In genomic region chr19:46455032-46455431, GRCm38 (mm10) we compare ENCODE assay signal across 9 mouse cellular contexts. TPM values are rescaled to one million over a fixed set of nuclear protein-coding genes. Genes with fewer than 3 reads are reported as not detected.
DNase-seq lines count a peak whose midpoint lies in the region; ATAC-seq lines count a peak whose summit lies in the region.
"Had no signal": no experiment of that assay in that cellular context is flagged by ENCODE, and none has a peak within 500 bp of the region (broad histone marks: within the 10 kb centered on the region; RNA-seq: fewer than 3 reads in every experiment).

No protein-coding gene starts in this region.

- no peaks in the 10 kb centered on the region for H3K27me3 ChIP-seq in forebrain, embryonic 10.5 days (ENCODE audit: poor library complexity, severe bottlenecking)
- H3K27me3 ChIP-seq in forebrain, embryonic 16.5 days (replicated peaks; ENCODE audit: control insufficient read depth, insufficient read depth, low read length), result no peaks in the 10 kb centered on the region
- H3K27me3 ChIP-seq in intestine, embryonic 15.5 days (replicated peaks), result no peaks in the 10 kb centered on the region
- no peaks in the 10 kb centered on the region for H3K27me3 ChIP-seq in liver, embryonic 16.5 days (ENCODE audit: control insufficient read depth, insufficient read depth, low read depth, low read length)
- no peaks in the 10 kb centered on the region for H3K27me3 ChIP-seq in stomach, embryonic 16.5 days (ENCODE audit: control insufficient read depth, insufficient read depth, low read length)
- H3K27me3 ChIP-seq: CH12.LX had no signal

- no peak overlapping the region for H3K4me2 ChIP-seq in forebrain, embryonic 16.5 days (ENCODE audit: low read length)
- H3K4me2 ChIP-seq in intestine, embryonic 15.5 days (replicated peaks), result peak overlapping the region; percentile 15
- H3K4me2 ChIP-seq in liver, embryonic 16.5 days (ENCODE audit: low read depth, low read length), result peak overlapping the region; percentile 40
- peak overlapping the region; percentile 37 for H3K4me2 ChIP-seq in stomach, embryonic 16.5 days (ENCODE audit: low read depth, low read length)

- H3K9ac ChIP-seq in forebrain, embryonic 16.5 days (replicated peaks; ENCODE audit: low read depth, low read length), result no peak overlapping the region
- peak overlapping the region; percentile 5; the same call in 1 of the 2 replicates for H3K9ac ChIP-seq in intestine, embryonic 15.5 days
- H3K9ac ChIP-seq in liver, embryonic 16.5 days (ENCODE audit: low read depth, low read length), result peak overlapping the region; percentile 38
- peak overlapping the region; percentile 67 for H3K9ac ChIP-seq in stomach, embryonic 16.5 days (ENCODE audit: low read length)

- no peak for DNase-seq in forebrain, embryonic 10.5 days (ENCODE audit: extremely low spot score, low spot score)
- DNase-seq in cerebellum, postnatal 4 days (ENCODE audit: low spot score in 2 of 2), result no peak
- DNase-seq in left cerebral cortex, adult 18-20 months (ENCODE audit: low spot score in 2 of 2), result no peak

- peaks cover 95% of the 10 kb centered on the region for H3K36me3 ChIP-seq in forebrain, embryonic 10.5 days (replicated peaks)
- H3K36me3 ChIP-seq in forebrain, embryonic 16.5 days (ENCODE audit: control insufficient read depth, insufficient read depth), result peaks cover 6% of the 10 kb centered on the region
- peaks cover 4% of the 10 kb centered on the region; the same call in 1 of the 2 replicates for H3K36me3 ChIP-seq in intestine, embryonic 15.5 days
- H3K36me3 ChIP-seq in liver, embryonic 16.5 days (ENCODE audit: control insufficient read depth, insufficient read depth), result no peaks in the 10 kb centered on the region
- H3K36me3 ChIP-seq in stomach, embryonic 16.5 days (ENCODE audit: control insufficient read depth, insufficient read depth, low read length), result no peaks in the 10 kb centered on the region

- H3K9me3 ChIP-seq in forebrain, embryonic 10.5 days, result no peaks in the 10 kb centered on the region
- H3K9me3 ChIP-seq in forebrain, embryonic 16.5 days (ENCODE audit: control insufficient read depth, low read length), result no peaks in the 10 kb centered on the region
- no peaks in the 10 kb centered on the region for H3K9me3 ChIP-seq in intestine, embryonic 15.5 days
- H3K9me3 ChIP-seq in liver, embryonic 16.5 days (replicated peaks; ENCODE audit: control insufficient read depth, low read length), result no peaks in the 10 kb centered on the region
- no peaks in the 10 kb centered on the region for H3K9me3 ChIP-seq in stomach, embryonic 16.5 days (replicated peaks; ENCODE audit: control insufficient read depth, low read length)

- H3K4me3 ChIP-seq in forebrain, embryonic 10.5 days, result no peak overlapping the region; the same call in 1 of the 2 replicates
- H3K4me3 ChIP-seq in forebrain, embryonic 16.5 days (replicated peaks; ENCODE audit: low read length), result no peak overlapping the region
- H3K4me3 ChIP-seq in intestine, embryonic 15.5 days (replicated peaks), result no peak overlapping the region
- no peak overlapping the region for H3K4me3 ChIP-seq in liver, embryonic 16.5 days (ENCODE audit: low read depth, low read length)
- peak overlapping the region; percentile 15; the same call in 1 of the 2 replicates for H3K4me3 ChIP-seq in stomach, embryonic 16.5 days (replicated peaks; ENCODE audit: low read length)

- peak overlapping the region; percentile 72 for H3K27ac ChIP-seq in forebrain, embryonic 10.5 days
- no peak overlapping the region for H3K27ac ChIP-seq in forebrain, embryonic 16.5 days (ENCODE audit: low read length)
- H3K27ac ChIP-seq in intestine, embryonic 15.5 days, result peak overlapping the region; percentile 91
- H3K27ac ChIP-seq in liver, embryonic 16.5 days (ENCODE audit: low read length), result peak overlapping the region; percentile 88
- H3K27ac ChIP-seq in stomach, embryonic 16.5 days (ENCODE audit: low read length), result peak overlapping the region; percentile 97

- H3K4me1 ChIP-seq in forebrain, embryonic 10.5 days, result peaks cover 51% of the 10 kb centered on the region
- H3K4me1 ChIP-seq in forebrain, embryonic 16.5 days (replicated peaks; ENCODE audit: control insufficient read depth, insufficient read depth, low read length), result peaks cover 11% of the 10 kb centered on the region
- H3K4me1 ChIP-seq in intestine, embryonic 15.5 days (replicated peaks), result peaks cover 52% of the 10 kb centered on the region
- H3K4me1 ChIP-seq in liver, embryonic 16.5 days (ENCODE audit: control insufficient read depth, low read depth, low read length), result peaks cover 57% of the 10 kb centered on the region
- H3K4me1 ChIP-seq in stomach, embryonic 16.5 days (ENCODE audit: control insufficient read depth, insufficient read depth, low read length), result peaks cover 47% of the 10 kb centered on the region

- ATAC-seq in forebrain, embryonic 16.5 days, result no peak
- peak; percentile 47; the same call in 1 of the 2 replicates for ATAC-seq in erythroid progenitor cell, adult 5-6 weeks (replicated peaks; ENCODE audit: low FRiP score, poor library complexity, severe bottlenecking)
- peak; percentile 76 for ATAC-seq in intestine, embryonic 15.5 days
- peak; percentile 84 for ATAC-seq in liver, embryonic 16.5 days (ENCODE audit: low read depth)
- ATAC-seq in stomach, embryonic 16.5 days (ENCODE audit: insufficient read depth, low FRiP score), result peak; percentile 83

- 84% methylated on average over 1 of the region's 1 CpGs for WGBS in forebrain, embryonic 10.5 days
- WGBS in forebrain, embryonic 16.5 days, result 67% methylated on average over 1 of the region's 1 CpGs
- 5% methylated on average over 1 of the region's 1 CpGs for WGBS in intestine, embryonic 15.5 days
- WGBS in liver, embryonic 16.5 days (ENCODE audit: insufficient replicate concordance), result 8% methylated on average over 1 of the region's 1 CpGs
- 21% methylated on average over 1 of the region's 1 CpGs for WGBS in stomach, embryonic 16.5 days

RNA-seq across cellular contexts. Expression of gene Trim8, which starts 46.5 kb away (rescaled TPM):
- polyA plus RNA-seq in forebrain, embryonic 10.5 days (2016; fragmentation: Nextera tagmentation; extraction: Ambion mirVana), result 16.6 and 19.3 TPM in 2 replicates
- polyA plus RNA-seq in forebrain, embryonic 16.5 days (2015; fragmentation: Nextera tagmentation; extraction: Ambion mirVana), result 24.5 and 27.7 TPM in 2 replicates
- 4.2 and 9.4 TPM in 2 replicates for total RNA-seq in erythroid progenitor cell, adult 5-6 weeks (2015; ENCODE audit: low replicate concordance)
- 5.5 and 7.7 TPM in 2 replicates for total RNA-seq in erythroid progenitor cell, adult 5-6 weeks (2017; ENCODE audit: low replicate concordance)
- polyA plus RNA-seq in intestine, embryonic 15.5 days (2015; fragmentation: Nextera tagmentation; extraction: Ambion mirVana), result 16.4 and 17.3 TPM in 2 replicates
- 7.7 and 10.5 TPM in 2 replicates for polyA plus RNA-seq in liver, embryonic 16.5 days (2015; fragmentation: Nextera tagmentation; extraction: Ambion mirVana)
- 11.8 and 16.2 TPM in 2 replicates for polyA plus RNA-seq in stomach, embryonic 16.5 days (2015; fragmentation: Nextera tagmentation; extraction: Ambion mirVana)
- 100 to 1,000 TPM; 119 to 120 TPM for total RNA-seq in left cerebral cortex, adult 18-20 months (2021)

RNA-seq across cellular contexts. Expression of gene Sufu, which starts 58.3 kb away (rescaled TPM):
- polyA plus RNA-seq in forebrain, embryonic 10.5 days (2016; fragmentation: Nextera tagmentation; extraction: Ambion mirVana), result 47.5 and 50.8 TPM in 2 replicates
- polyA plus RNA-seq in forebrain, embryonic 16.5 days (2015; fragmentation: Nextera tagmentation; extraction: Ambion mirVana), result 26.4 and 32.3 TPM in 2 replicates
- total RNA-seq in erythroid progenitor cell, adult 5-6 weeks (2015; ENCODE audit: low replicate concordance), result 3.6 and 5.9 TPM in 2 replicates
- total RNA-seq in erythroid progenitor cell, adult 5-6 weeks (2017; ENCODE audit: low replicate concordance), result 2.4 and 4.8 TPM in 2 replicates
- polyA plus RNA-seq in intestine, embryonic 15.5 days (2015; fragmentation: Nextera tagmentation; extraction: Ambion mirVana), result 20.7 and 21.4 TPM in 2 replicates
- 5.0 and 5.7 TPM in 2 replicates for polyA plus RNA-seq in liver, embryonic 16.5 days (2015; fragmentation: Nextera tagmentation; extraction: Ambion mirVana)
- 26.4 and 27.4 TPM in 2 replicates for polyA plus RNA-seq in stomach, embryonic 16.5 days (2015; fragmentation: Nextera tagmentation; extraction: Ambion mirVana)
- 10 to 100 TPM; 18.4 to 18.6 TPM for total RNA-seq in left cerebral cortex, adult 18-20 months (2021)

RNA-seq across cellular contexts. Expression of gene Actr1a, which starts 59.5 kb away (rescaled TPM):
- polyA plus RNA-seq in forebrain, embryonic 10.5 days (2016; fragmentation: Nextera tagmentation; extraction: Ambion mirVana), result 172 and 185 TPM in 2 replicates
- 400 and 401 TPM in 2 replicates for polyA plus RNA-seq in forebrain, embryonic 16.5 days (2015; fragmentation: Nextera tagmentation; extraction: Ambion mirVana)
- total RNA-seq in erythroid progenitor cell, adult 5-6 weeks (2015; ENCODE audit: low replicate concordance), result 66.7 and 75.0 TPM in 2 replicates
- 82.9 and 94.7 TPM in 2 replicates for total RNA-seq in erythroid progenitor cell, adult 5-6 weeks (2017; ENCODE audit: low replicate concordance)
- polyA plus RNA-seq in intestine, embryonic 15.5 days (2015; fragmentation: Nextera tagmentation; extraction: Ambion mirVana), result 114 and 118 TPM in 2 replicates
- 45.2 and 48.6 TPM in 2 replicates for polyA plus RNA-seq in liver, embryonic 16.5 days (2015; fragmentation: Nextera tagmentation; extraction: Ambion mirVana)
- polyA plus RNA-seq in stomach, embryonic 16.5 days (2015; fragmentation: Nextera tagmentation; extraction: Ambion mirVana), result 135 and 146 TPM in 2 replicates
- total RNA-seq in left cerebral cortex, adult 18-20 months (2021), result 100 to 1,000 TPM; 196 to 198 TPM
